Mouse (Mus musculus): ENCODE results near the gene Prpf6.

DNA sequence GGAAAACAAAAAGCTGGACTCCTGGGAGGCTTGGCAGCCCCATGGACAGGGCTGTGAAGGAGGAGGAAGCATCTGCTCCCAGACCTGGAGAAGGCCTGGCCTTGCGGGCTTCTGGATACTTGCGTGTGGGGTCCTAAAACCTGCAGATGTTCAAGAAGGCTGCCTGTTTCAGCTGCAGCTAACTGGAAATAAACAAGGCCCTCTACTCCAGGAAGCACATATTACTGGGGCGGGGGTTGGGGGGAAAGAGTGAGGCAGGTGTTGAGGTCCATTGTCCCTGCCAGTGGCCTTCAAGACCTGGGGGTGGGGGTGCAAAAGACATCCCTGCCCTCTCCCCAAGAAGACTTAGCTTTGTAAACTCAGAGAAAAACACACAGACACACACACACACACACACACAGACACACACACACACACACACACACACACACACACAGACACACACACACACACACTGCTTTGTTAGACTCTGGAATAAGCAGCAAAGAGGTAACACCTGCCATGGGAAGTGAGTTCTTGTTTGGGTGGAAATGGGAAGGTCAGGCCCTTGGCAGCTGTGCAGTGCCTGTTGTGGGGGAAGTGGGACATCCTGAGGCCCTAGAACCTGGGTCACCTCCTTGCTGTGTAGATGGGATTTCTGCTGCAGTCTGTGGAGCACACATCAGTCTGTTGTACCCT, 71.1 kb downstream of the Prpf6 start:
- TF ChIP-seq CTCF (IDR thresholded peaks at IDR 0.05; ENCODE audit: low read depth, low read length): no peak
- TF ChIP-seq POLR2A (IDR thresholded peaks at IDR 0.05; ENCODE audit: insufficient read depth, low read length): no peak

Measured in ES-Bruce4 (cell line).